Mouse (Mus musculus): ENCODE measurements around the gene Mrtfa.

The Mrtfa gene

GRCm38 (mm10) chr15:81102274-81102879 is 88.2 kb downstream of the Mrtfa start:
- in situ Hi-C loops (cut with MboI, MseI): no loop called here

GRCm38 (mm10) chr15:81101316-81101715 is 89.2 kb downstream of the Mrtfa start:
- in situ Hi-C loops (cut with MboI, MseI): no loop called here

DNA sequence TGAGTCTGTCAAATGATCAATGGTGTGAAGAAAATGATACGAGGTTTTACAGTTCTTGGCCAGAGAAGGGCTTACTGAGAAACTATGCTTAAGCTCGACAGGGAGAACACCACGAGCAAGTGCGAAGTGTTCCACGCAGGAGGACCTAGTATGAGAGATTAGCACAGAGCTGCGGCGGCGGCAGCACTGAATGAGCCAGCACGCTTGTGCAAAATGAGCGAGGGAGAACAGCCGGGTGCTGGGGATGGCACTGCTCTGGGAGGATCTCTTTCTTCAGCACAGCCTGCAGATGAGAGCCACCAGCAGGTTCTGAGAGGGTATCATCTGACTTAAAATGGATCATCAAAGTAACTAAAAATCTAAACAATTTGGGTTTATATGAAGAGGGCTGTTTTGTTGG is 91.3 kb downstream of the Mrtfa start:
- in situ Hi-C loops (cut with MboI, MseI): no loop called here

GRCm38 (mm10) chr15:81098689-81099088 is 91.9 kb downstream of the Mrtfa start:
- in situ Hi-C loops (cut with MboI, MseI): no loop called here

GRCm38 (mm10) chr15:81097896-81098295 is 92.7 kb downstream of the Mrtfa start:
- in situ Hi-C loops (cut with MboI, MseI): no loop called here

DNA sequence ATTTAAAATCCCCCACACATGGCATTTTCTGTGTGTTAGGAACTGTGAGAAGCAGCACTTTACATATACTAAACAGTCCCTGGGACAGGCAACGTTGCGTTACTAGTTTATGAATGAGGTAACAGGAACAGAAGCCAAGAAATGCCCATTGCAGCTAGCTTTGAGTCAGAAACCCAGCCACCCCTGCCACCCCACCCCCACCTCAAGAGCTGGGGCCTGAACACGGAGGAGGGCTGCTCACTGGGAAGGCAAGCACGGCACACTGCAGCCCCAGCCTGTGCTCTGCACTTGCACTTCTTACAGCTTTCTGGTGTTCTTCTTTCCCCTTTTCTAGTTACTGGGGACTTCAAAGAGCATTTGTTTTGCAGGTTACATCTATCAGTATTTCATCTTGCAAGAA is 93.1 kb downstream of the Mrtfa start:
- in situ Hi-C loops (cut with MboI, MseI): no loop called here

DNA sequence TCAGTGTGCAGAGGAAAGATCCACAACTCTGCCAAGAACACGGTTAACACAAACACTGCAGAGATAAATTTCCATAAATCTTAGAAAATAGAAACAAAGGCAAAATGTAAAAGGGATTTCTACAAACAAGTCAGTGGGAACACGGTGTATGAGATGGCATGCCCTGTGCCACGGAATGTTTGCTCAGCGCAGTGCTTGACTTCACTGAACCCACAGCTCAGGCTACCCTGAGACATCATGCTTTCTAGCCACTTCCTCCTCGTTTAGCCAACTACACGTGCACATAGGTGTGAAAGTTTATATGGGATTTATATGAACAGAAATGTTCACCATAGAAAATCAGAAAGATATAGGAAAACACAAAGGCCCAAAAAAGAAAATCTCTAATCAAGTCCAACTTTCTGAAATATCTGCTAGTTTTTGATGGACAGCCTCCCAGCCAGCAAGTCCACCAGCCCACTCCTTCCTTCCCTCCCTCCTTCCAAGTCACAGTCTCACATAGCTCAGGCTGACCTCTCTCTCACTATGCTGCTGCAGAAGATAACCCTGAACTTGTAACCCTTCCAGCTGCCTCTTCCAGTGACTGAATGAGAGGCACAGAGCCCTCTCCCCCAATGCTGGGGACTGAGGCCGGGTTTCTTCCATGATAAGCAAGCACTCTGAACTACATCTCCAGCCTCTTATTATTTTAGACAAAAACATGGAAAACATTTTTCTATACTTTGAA is 94.1 kb downstream of the Mrtfa start:
- in situ Hi-C loops (cut with MboI, MseI): no loop called here

GRCm38 (mm10) chr15:81093032-81093431 is 97.5 kb downstream of the Mrtfa start:
- in situ Hi-C loops (cut with MboI, MseI): no loop called here

DNA sequence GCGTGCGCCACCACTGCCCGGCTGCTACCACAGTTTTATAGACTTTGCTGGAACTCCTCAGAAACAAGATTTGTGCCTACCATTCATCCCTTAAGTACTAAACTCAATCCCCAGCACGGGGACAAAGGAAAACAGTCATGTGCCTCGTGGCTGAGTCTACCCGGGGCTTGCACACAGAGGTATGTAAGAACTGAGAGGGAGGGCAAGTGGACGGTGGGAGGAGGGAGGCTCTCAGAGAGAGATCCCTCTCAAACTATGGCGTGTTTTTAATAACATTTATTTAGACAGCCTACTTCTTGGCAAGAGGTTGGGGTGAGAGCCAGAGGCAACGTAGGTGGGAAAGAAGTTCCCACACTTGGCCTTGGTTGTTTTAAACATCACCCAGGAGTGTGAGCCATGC is 98.8 kb downstream of the Mrtfa start:
- in situ Hi-C loops (cut with MboI, MseI): no loop called here

DNA sequence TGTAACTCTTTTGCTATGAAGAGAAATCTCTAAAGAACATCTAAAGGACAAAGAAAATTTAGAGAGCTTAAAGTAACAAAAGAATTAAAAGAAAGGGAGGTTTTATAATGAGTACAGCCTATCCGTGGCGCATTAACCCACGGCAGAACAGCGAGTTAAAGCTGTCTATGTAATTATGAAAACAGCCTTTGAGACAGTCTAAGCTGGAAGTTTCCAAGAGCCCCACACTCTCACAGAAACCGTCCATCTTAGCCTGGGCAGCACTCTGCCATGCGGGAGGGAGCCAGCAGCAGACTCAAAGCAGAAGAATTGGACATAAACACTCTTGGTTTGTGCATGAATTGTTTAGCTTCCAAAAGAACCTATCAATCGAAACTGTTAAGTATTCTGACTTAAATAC is 103.0 kb downstream of the Mrtfa start:
- in situ Hi-C loops (cut with MboI, MseI): loop anchor here (5.0 kb wide), 1 partner anchor 45 kb away; no protein-coding TSS in a partner anchor

DNA sequence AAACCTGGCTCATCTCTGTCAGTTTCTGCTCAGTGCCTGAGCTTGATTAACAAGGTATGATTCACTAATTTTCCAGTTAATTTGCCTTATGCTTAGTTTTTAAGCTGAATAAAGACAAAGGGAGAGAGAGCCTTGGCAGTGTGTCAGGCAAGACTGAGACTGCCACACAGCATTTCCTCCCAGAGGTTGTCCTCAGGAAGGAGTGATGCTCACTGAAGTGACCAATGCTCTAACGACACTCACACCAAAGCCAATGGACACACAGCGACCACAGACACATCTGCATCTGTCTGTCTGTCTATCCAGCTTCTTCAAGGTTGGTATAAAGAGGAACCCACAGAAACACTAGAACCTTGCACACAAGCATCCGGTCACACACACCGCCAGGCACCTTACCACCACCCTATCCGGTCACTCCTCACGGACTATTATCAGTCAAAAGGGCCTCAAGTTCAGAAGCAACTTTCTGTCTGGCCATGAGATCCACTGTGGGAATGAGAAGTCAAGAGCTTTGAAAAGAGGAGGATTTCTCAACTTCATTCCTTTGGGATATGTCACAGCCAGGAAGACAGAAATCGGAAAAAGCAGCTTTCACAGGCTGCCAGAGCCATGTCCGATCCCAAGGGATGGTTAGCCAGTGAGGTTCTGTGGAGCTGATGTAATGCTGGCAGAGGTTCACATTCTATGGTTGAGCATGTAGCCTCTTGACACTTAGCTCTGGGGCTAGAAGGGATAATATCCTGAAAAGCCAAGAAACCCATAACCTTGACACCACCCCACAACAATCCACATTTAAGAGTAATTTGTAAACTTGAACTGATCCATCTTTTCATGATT is 103.7 kb downstream of the Mrtfa start:
- in situ Hi-C loops (cut with MboI, MseI): loop anchor here (5.0 kb wide), 1 partner anchor 45 kb away; no protein-coding TSS in a partner anchor

DNA sequence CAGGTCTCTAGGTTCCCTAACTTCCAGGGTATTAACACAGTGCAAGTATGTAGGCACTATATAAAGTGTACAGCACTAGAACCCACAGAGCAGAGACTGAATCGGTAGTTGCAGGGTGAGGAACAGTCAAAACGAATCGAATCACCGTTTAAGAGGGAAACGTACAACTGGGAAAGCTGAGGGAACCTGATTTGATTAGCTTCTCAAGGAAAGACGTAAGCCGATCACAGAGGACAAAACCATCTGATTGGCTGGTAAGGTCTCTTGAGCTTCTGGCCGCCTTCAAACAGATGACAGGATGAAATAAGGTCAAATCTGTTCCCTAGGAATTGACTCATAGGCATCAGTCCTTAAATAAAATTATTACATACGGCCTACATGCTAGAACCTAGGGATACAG is 106.7 kb downstream of the Mrtfa start:
- in situ Hi-C loops (cut with MboI, MseI): no loop called here

GRCm38 (mm10) chr15:81083281-81083680 is 107.3 kb downstream of the Mrtfa start:
- in situ Hi-C loops (cut with MboI, MseI): no loop called here

DNA sequence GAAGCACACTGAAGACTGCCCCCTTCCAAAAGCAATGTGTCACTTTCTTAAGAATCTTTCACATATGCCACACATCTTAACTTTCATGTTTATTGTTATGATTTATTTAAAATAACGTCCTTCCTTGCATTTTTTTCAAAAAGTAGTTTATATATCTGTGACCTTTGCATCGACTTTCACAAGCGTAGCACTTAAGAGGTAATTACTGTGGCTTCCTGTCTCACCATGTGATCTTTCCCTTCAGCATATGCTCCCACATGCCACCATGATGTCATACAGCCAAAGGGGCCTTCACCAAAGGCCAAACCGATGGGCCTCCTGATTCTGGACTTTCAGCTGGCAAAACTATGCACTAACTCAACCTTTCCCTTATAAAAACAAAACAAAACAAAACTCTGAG is 109.3 kb downstream of the Mrtfa start:
- in situ Hi-C loops (cut with MboI, MseI): no loop called here

DNA sequence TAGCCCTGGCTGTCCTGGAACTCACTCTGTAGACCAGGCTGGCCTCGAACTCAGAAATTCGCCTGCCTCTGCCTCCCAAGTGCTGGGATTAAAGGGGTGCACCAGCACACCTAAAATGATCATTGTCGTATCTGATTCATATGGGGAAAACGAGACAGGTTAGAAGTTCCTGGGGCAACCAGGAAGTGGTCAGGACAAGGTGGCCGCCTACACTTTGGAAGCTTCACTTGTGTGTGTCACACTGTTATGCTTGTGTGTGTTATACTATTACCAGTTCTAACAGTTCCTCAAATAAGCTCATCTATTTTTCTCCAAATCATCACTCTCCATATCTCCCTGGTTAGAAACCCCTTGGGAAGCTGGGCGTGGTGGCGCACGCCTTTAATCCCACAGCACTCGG is 110.2 kb downstream of the Mrtfa start:
- in situ Hi-C loops (cut with MboI, MseI): no loop called here

DNA sequence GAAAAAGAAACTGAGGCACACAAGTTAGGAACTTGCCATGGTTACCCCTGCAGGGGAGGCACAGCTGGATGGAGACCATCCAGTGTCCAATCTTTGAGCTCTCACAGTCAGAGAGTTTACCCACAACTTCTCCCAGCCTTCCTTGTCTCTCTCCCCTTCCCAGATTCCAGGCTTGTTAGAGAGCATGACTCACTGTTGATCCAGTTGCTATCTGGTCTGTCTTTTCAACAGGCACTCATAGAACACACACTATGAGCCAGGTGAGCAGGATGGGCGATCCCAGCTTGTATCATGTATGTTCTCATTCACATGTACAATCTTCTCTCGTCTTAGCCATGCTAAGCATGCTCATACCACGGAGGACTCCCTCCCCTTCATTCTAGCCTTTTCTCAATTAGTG is 111.3 kb downstream of the Mrtfa start:
- in situ Hi-C loops (cut with MboI, MseI): no loop called here

GRCm38 (mm10) chr15:81077551-81077950 is 113.0 kb downstream of the Mrtfa start:
- in situ Hi-C loops (cut with MboI, MseI): no loop called here

DNA sequence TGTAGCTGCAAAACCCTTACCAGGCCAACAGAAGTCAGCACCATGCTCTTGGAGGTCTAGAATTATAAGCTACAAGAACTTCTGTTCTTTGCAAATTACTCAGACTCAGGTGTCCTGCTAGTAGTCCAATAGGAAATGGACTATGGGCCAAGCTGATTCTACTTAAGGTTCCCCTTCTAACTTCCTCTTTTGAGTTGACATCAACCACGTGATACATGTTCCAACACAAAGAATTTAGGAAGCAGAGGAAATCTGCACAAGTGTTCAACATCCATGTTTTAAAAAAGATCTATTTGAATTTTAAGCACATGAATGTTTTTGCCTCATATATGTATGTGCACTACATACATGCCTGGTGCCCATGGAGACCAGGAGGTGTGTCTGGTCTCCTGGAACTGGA is 116.0 kb downstream of the Mrtfa start:
- in situ Hi-C loops (cut with MboI, MseI): loop anchor here (5.0 kb wide), 1 partner anchor 123 kb away; no protein-coding TSS in a partner anchor

- in situ Hi-C loops (cut with MboI, MseI): loop anchor here (5.0 kb wide), 1 partner anchor 124 kb away; no protein-coding TSS in a partner anchor
Measured at GRCm38 (mm10) chr15:81073751-81074150, 116.8 kb downstream of the Mrtfa start.

GRCm38 (mm10) chr15:81072748-81073147 is 117.8 kb downstream of the Mrtfa start:
- in situ Hi-C loops (cut with MboI, MseI): loop anchor here (5.0 kb wide), 1 partner anchor 125 kb away; no protein-coding TSS in a partner anchor

GRCm38 (mm10) chr15:81070470-81070869 is 120.1 kb downstream of the Mrtfa start:
- in situ Hi-C loops (cut with MboI, MseI): loop anchor here (5.0 kb wide), 1 partner anchor 127 kb away; no protein-coding TSS in a partner anchor

Measured in T-helper 1 cell (primary cell).